Mouse (Mus musculus) megakaryocyte, embryonic 14.5 days (primary cell): ENCODE results near the gene Tex2.

ENCODE experiments used
- FLI1 ChIP-seq: IDR thresholded peaks from 2 replicates; pipeline ENCODE4 v1.6.1; 2012; ENCODE audit warnings: low read length, inconsistent platforms, mixed read lengths
- GATA1 ChIP-seq: IDR thresholded peaks from 3 replicates; pipeline ENCODE4 v1.6.1; 2012; ENCODE audit warnings: mixed read lengths, low read length, inconsistent platforms, borderline replicate concordance

GRCm38 (mm10) chr11:106571026-106571983 lies 41.9 kb downstream of the Tex2 start:
- TF ChIP-seq FLI1 (no peak), GATA1 (no peak)
